Comparison of ENCODE assay signal across 8 mouse cellular contexts in genomic region chr10:77113489-77114240, GRCm38 (mm10). TPM values are rescaled to one million over a fixed set of nuclear protein-coding genes. Genes with fewer than 3 reads are reported as not detected.
DNase-seq lines count a peak whose midpoint lies in the region; ATAC-seq lines count a peak whose summit lies in the region.

No protein-coding gene starts in this region.

- H3K4me2 ChIP-seq in hindbrain, embryonic 12.5 days (replicated peaks), result no peak overlapping the region

- no peaks in the 10 kb centered on the region for H3K9me3 ChIP-seq in hindbrain, embryonic 12.5 days (replicated peaks)

- no peaks in the 10 kb centered on the region for H3K36me3 ChIP-seq in hindbrain, embryonic 12.5 days

- no peak overlapping the region for H3K9ac ChIP-seq in hindbrain, embryonic 12.5 days

- WGBS in hindbrain, embryonic 12.5 days, result 66% methylated on average over 19 of the region's 19 CpGs

- no peak overlapping the region for H3K4me3 ChIP-seq in hindbrain, embryonic 12.5 days

- peaks cover 27% of the 10 kb centered on the region for H3K4me1 ChIP-seq in hindbrain, embryonic 12.5 days

- no peak overlapping the region for H3K27ac ChIP-seq in hindbrain, embryonic 12.5 days

- no peaks in the 10 kb centered on the region for H3K27me3 ChIP-seq in hindbrain, embryonic 12.5 days

- peak; percentile 78 for DNase-seq in adrenal gland, postnatal 10 days
- no peak for DNase-seq in adrenal gland, postnatal 4 days (ENCODE audit: low spot score in 2 of 2)
- DNase-seq in gastrocnemius, postnatal 10 days, result peak; percentile 76
- DNase-seq in kidney, postnatal 10 days, result peak; percentile 80
- peak; percentile 78 to 89 for DNase-seq in lung, postnatal 4 days
- no peak for DNase-seq in left cerebral cortex, adult 18-20 months (ENCODE audit: low spot score in 2 of 2)
- DNase-seq in left cerebral cortex, adult 8-10 months (ENCODE audit: low spot score in 2 of 2), result no peak

- ATAC-seq in hindbrain, embryonic 12.5 days (ENCODE audit: low FRiP score), result no peak

RNA-seq across cellular contexts. Expression of gene Col18a1, which starts 52.7 kb away (rescaled TPM):
- 100 to 1,000 TPM in 1 of 2 experiments, 10 to 100 TPM in 1; 85.2 to 159 TPM for total RNA-seq in adrenal gland, postnatal 10 days (2021)
- total RNA-seq in adrenal gland, postnatal 4 days (2021), result 10 to 100 TPM; 96.8 to 99.4 TPM
- 10 to 100 TPM; 34.6 to 45.0 TPM for total RNA-seq in gastrocnemius, postnatal 10 days (2021)
- 1 to 10 TPM; 4.4 to 4.5 TPM for total RNA-seq in left cerebral cortex, adult 18-20 months (2021)
- 103 and 109 TPM in 2 replicates for polyA plus RNA-seq in hindbrain, embryonic 12.5 days (2016; fragmentation: Nextera tagmentation; extraction: Ambion mirVana)
- 1 to 10 TPM; 4.1 to 4.6 (median 4.1) TPM for total RNA-seq in left cerebral cortex, adult 8-10 months (2022)

Comparison
In these comparisons a context has a peak if more than half of its experiments do, and no peak if none do; other contexts are left out.
1. DNase-seq: peak in adrenal gland, postnatal 10 days (single experiment), gastrocnemius, postnatal 10 days (single experiment), kidney, postnatal 10 days (single experiment) and lung, postnatal 4 days (2 of 2); none in adrenal gland, postnatal 4 days (0 of 2), left cerebral cortex, adult 18-20 months (0 of 2) and left cerebral cortex, adult 8-10 months (0 of 2).
2. RNA of gene Col18a1, which starts 52.7 kb away (total RNA-seq): 85.2 to 159 TPM in adrenal gland, postnatal 10 days, 96.8 to 99.4 TPM in adrenal gland, postnatal 4 days and 34.6 to 45.0 TPM in gastrocnemius, postnatal 10 days; 4.4 to 4.5 TPM in left cerebral cortex, adult 18-20 months and 4.1 to 4.6 TPM in left cerebral cortex, adult 8-10 months; every median in the first group is over 4 times any median in the second.